ENCODE assay signal across 8 mouse cellular contexts in the genomic region with DNA sequence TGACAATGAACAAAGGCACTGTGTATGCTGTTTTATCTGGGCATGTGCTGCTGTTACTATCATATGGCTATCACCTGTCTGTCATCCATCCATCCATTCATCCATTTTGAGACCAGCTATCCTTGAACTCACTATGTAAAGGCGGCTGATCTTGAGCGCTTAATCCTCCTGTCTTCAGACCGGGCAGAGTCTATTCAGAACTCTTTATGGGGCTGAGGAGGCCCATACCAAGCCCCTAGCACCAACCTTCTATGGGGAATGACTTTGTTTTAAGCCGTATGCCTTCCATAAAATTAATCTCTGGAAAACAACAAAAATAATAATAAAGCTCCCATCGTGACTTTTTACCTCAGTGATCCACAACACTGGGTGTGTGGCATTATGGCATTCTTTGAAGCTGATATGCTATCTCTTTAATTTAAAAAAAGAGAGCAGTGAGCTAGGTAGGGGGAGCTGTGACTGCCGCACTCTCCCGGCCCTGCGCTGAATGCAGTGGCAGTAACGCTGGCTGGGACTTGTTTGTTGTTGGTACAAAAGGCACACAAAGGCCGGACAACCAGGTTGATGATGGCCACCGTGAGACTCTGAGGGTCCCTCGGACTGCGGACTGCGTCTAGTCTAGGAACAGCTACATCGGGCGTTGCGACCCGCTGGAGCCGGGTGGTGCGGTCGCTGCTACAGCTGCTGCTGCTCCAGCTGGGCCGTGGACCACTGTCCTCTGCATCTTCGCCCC. TPM values are rescaled to one million over a fixed set of nuclear protein-coding genes. Genes with fewer than 3 reads are reported as not detected.
DNase-seq lines count a peak whose midpoint lies in the region; ATAC-seq and TF ChIP-seq lines count a peak whose summit lies in the region.

Gene Sacs, plus strand, starts transcription at position 464 of the 733 bp plus-strand sequence.

- H3K4me3 ChIP-seq in kidney, adult 2 months (ENCODE audit: insufficient read depth, low read depth, low read length) = peak within 1 kb of the TSS; percentile 9; the same call in 1 of the 2 replicates
- H3K4me3 ChIP-seq in forebrain, embryonic 16.5 days (replicated peaks; ENCODE audit: low read length) = peak within 1 kb of the TSS; percentile 78
- peak within 1 kb of the TSS; percentile 47 for H3K4me3 ChIP-seq in neural tube, embryonic 14.5 days (ENCODE audit: low read depth, low read length)

- no peak within 1 kb of the TSS for H3K27ac ChIP-seq in kidney, adult 2 months (ENCODE audit: insufficient read depth, low read depth, low read length)
- H3K27ac ChIP-seq in forebrain, embryonic 16.5 days (ENCODE audit: low read length) = peak within 1 kb of the TSS; percentile 47; the same call in 1 of the 2 replicates
- peak within 1 kb of the TSS; percentile 77 for H3K27ac ChIP-seq in neural tube, embryonic 14.5 days (ENCODE audit: low read depth, low read length)

- TF ChIP-seq CTCF in kidney, adult 2 months (conservative IDR thresholded peaks at IDR 0.05; ENCODE audit: insufficient read depth, insufficient read length, low read depth, low read length) = 0 out of 2 replicates have a peak, but pooled peaks have one; percentile 3

- H3K36me3 ChIP-seq in kidney, adult 2 months (ENCODE audit: control insufficient read depth, insufficient read depth, low read length) = no peaks in the 10 kb centered on the region
- no peaks in the 10 kb centered on the region for H3K36me3 ChIP-seq in forebrain, embryonic 16.5 days (ENCODE audit: control insufficient read depth, insufficient read depth)
- H3K36me3 ChIP-seq in neural tube, embryonic 14.5 days (ENCODE audit: control insufficient read depth, insufficient read depth, low read length) = no peaks in the 10 kb centered on the region

- no peak for TF ChIP-seq POLR2A in kidney, adult 2 months (IDR thresholded peaks at IDR 0.05; ENCODE audit: low read depth, low read length)

- no peaks in the 10 kb centered on the region for H3K9me3 ChIP-seq in forebrain, embryonic 16.5 days (ENCODE audit: control insufficient read depth, low read length)
- H3K9me3 ChIP-seq in neural tube, embryonic 14.5 days (ENCODE audit: control insufficient read depth, low read length) = no peaks in the 10 kb centered on the region

- WGBS in kidney, adult 2 months = 9% methylated on average over 23 of the region's 23 CpGs
- 3% methylated on average over 23 of the region's 23 CpGs for WGBS in forebrain, embryonic 16.5 days
- 3% methylated on average over 23 of the region's 23 CpGs for WGBS in neural tube, embryonic 14.5 days

- H3K27me3 ChIP-seq in kidney, adult 2 months (replicated peaks; ENCODE audit: control insufficient read depth, insufficient read depth, low read length) = no peaks in the 10 kb centered on the region; the same call in 1 of the 2 replicates
- no peaks in the 10 kb centered on the region for H3K27me3 ChIP-seq in forebrain, embryonic 16.5 days (replicated peaks; ENCODE audit: control insufficient read depth, insufficient read depth, low read length)
- no peaks in the 10 kb centered on the region for H3K27me3 ChIP-seq in neural tube, embryonic 14.5 days (ENCODE audit: control insufficient read depth, insufficient read depth, low read length)

- DNase-seq in kidney, adult 2 months = no peak
- no peak for DNase-seq in kidney, adult 9 months
- DNase-seq in cerebellum, adult 18-20 months = peak; percentile 61
- DNase-seq in heart, postnatal 4 days = peak; percentile 42
- peak; percentile 48 to 53 for DNase-seq in left cerebral cortex, postnatal 36 days (ENCODE audit: low spot score in 2 of 2)
- no peak for DNase-seq in urinary bladder, postnatal 25 days (ENCODE audit: low spot score)

- peak within 1 kb of the TSS; percentile 75 for H3K4me2 ChIP-seq in forebrain, embryonic 16.5 days (ENCODE audit: low read length)
- peak within 1 kb of the TSS; percentile 61 for H3K4me2 ChIP-seq in neural tube, embryonic 14.5 days (ENCODE audit: low read depth, low read length)

- intact Hi-C loops in left cerebral cortex, postnatal 36 days (cut with DNase I) = loop anchor here (10.0 kb wide), 1 partner anchor 157 kb away; no protein-coding TSS in a partner anchor

- no peaks in the 10 kb centered on the region for H3K4me1 ChIP-seq in kidney, adult 2 months (ENCODE audit: control insufficient read depth, insufficient read depth, low read length)
- peaks cover 15% of the 10 kb centered on the region for H3K4me1 ChIP-seq in forebrain, embryonic 16.5 days (replicated peaks; ENCODE audit: control insufficient read depth, insufficient read depth, low read length)
- peaks cover 14% of the 10 kb centered on the region; the same call in 1 of the 2 replicates for H3K4me1 ChIP-seq in neural tube, embryonic 14.5 days (ENCODE audit: control insufficient read depth, insufficient read depth, low read length)

- peak within 1 kb of the TSS; percentile 89 for H3K9ac ChIP-seq in forebrain, embryonic 16.5 days (replicated peaks; ENCODE audit: low read depth, low read length)
- H3K9ac ChIP-seq in neural tube, embryonic 14.5 days (replicated peaks; ENCODE audit: low read depth, low read length) = peak within 1 kb of the TSS; percentile 82

- ATAC-seq in forebrain, embryonic 16.5 days = peak; percentile 92
- peak; percentile 88 for ATAC-seq in neural tube, embryonic 14.5 days (ENCODE audit: low read depth)

RNA-seq across cellular contexts. Expression of gene Sacs, which starts in this region (rescaled TPM):
- polyA plus RNA-seq in kidney, adult 2 months (2012; rRNA removed) = 0.16 and 0.33 TPM in 2 replicates
- polyA plus RNA-seq in forebrain, embryonic 16.5 days (2015; fragmentation: Nextera tagmentation; extraction: Ambion mirVana) = 9.4 and 10.1 TPM in 2 replicates
- total RNA-seq in heart, postnatal 4 days (2021) = 10 to 100 TPM; 37.0 to 39.3 TPM
- total RNA-seq in left cerebral cortex, postnatal 36 days (2021) = 10 to 100 TPM; 59.9 to 62.8 TPM
- 12.9 and 19.5 TPM in 2 replicates for polyA plus RNA-seq in neural tube, embryonic 14.5 days (2014; fragmentation: Nextera tagmentation; extraction: Ambion mirVana)

Comparison
In these comparisons a context has a peak if more than half of its experiments do, and no peak if none do; other contexts are left out.
1. DNase-seq: peak in cerebellum, adult 18-20 months (2 of 2), heart, postnatal 4 days (single experiment) and left cerebral cortex, postnatal 36 days (2 of 2); none in kidney, adult 2 months (single experiment), kidney, adult 9 months (single experiment) and urinary bladder, postnatal 25 days (single experiment).
2. H3K4me3 ChIP-seq: peak in every context shown above with its lines; median percentile 78 in forebrain, embryonic 16.5 days; 47 in neural tube, embryonic 14.5 days; 9 in kidney, adult 2 months.